Mouse (Mus musculus): ENCODE data around the gene Fahd2a. TPM values are rescaled to one million over a fixed set of nuclear protein-coding genes. Genes with fewer than 3 reads are reported as not detected.

The Fahd2a gene
- polyA plus RNA-seq, 1 experiment = 11.9 TPM

GRCm38 (mm10) chr2:127391323-127391722 is 53.0 kb downstream of the Fahd2a start:
- no peak for TF ChIP-seq POLR2A (IDR thresholded peaks at IDR 0.05; ENCODE audit: borderline replicate concordance, low read depth, low read length)
- TF ChIP-seq CTCF (IDR thresholded peaks at IDR 0.05; ENCODE audit: low read depth, low read length) = no peak
- Histone ChIP-seq H3K4me1 (ENCODE audit: control insufficient read depth, insufficient read depth, low read length) (peaks cover 6% of the 10 kb centered on the region), H3K4me3 (ENCODE audit: insufficient read depth, low read length) (no peak overlapping the region), H3K27ac (ENCODE audit: insufficient read depth, low read depth, low read length) (no peak overlapping the region)

- H3K27ac ChIP-seq (ENCODE audit: insufficient read depth, low read depth, low read length) = no peak overlapping the region
- H3K4me3 ChIP-seq (ENCODE audit: insufficient read depth, low read length) = no peak overlapping the region
- TF ChIP-seq POLR2A (IDR thresholded peaks at IDR 0.05; ENCODE audit: borderline replicate concordance, low read depth, low read length) = no peak
- TF ChIP-seq CTCF (IDR thresholded peaks at IDR 0.05; ENCODE audit: low read depth, low read length) = no peak
- peaks cover 6% of the 10 kb centered on the region for H3K4me1 ChIP-seq (ENCODE audit: control insufficient read depth, insufficient read depth, low read length)
These were observed 53.5 kb downstream of the Fahd2a start for GRCm38 (mm10) chr2:127390846-127391245.

- peaks cover 6% of the 10 kb centered on the region for H3K4me1 ChIP-seq (ENCODE audit: control insufficient read depth, insufficient read depth, low read length)
- H3K4me3 ChIP-seq (ENCODE audit: insufficient read depth, low read length) = no peak overlapping the region
- TF ChIP-seq POLR2A (IDR thresholded peaks at IDR 0.05; ENCODE audit: borderline replicate concordance, low read depth, low read length) (no peak), CTCF (IDR thresholded peaks at IDR 0.05; ENCODE audit: low read depth, low read length) (no peak)
- no peak overlapping the region for H3K27ac ChIP-seq (ENCODE audit: insufficient read depth, low read depth, low read length)
These were observed 54.0 kb downstream of the Fahd2a start for GRCm38 (mm10) chr2:127390352-127390751.

DNA sequence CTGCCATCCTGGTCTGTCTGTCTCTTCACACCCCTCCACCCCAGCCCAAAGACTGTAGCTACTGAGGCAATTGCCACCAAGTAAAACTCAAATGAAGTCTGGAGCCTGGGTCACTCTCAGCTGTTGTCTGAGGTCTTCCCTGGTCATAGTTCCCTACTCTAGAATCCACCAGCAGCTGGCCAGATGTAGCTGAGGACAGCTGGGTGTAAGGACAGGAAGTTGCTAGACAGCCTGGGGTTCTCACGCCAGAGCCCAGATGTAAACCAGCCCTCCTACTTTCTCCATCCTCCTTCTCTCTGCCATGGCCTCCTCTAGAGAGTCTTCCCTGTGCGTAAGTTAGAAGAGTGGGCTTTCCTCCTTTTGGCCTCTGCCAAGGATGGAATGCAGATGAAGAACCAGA is 56.8 kb downstream of the Fahd2a start:
- H3K27ac ChIP-seq (ENCODE audit: insufficient read depth, low read depth, low read length) = no peak overlapping the region
- TF ChIP-seq CTCF (IDR thresholded peaks at IDR 0.05; ENCODE audit: low read depth, low read length) = no peak
- no peak for TF ChIP-seq POLR2A (IDR thresholded peaks at IDR 0.05; ENCODE audit: borderline replicate concordance, low read depth, low read length)
- H3K4me1 ChIP-seq (ENCODE audit: control insufficient read depth, insufficient read depth, low read length) = peaks cover 6% of the 10 kb centered on the region
- H3K4me3 ChIP-seq (ENCODE audit: insufficient read depth, low read length) = no peak overlapping the region

Other genes starting within 250 kb of the Fahd2a start
- 1.9 and 2.0 TPM in 2 replicates for gene 1810024B03Rik, start 236.3 kb downstream of the Fahd2a start, polyA plus RNA-seq (2012; ENCODE audit: insufficient read depth, insufficient read length, missing spikeins)
- 34.6 and 44.1 TPM in 2 replicates for gene Snrnp200, start 236.2 kb downstream of the Fahd2a start, polyA plus RNA-seq (2012; ENCODE audit: insufficient read depth, insufficient read length, missing spikeins)
- 44.6 and 48.8 TPM in 2 replicates for gene Ciao1, start 196.7 kb downstream of the Fahd2a start, polyA plus RNA-seq (2012; ENCODE audit: insufficient read depth, insufficient read length, missing spikeins)
- gene Tmem127, start 196.7 kb downstream of the Fahd2a start, polyA plus RNA-seq (2012; ENCODE audit: insufficient read depth, insufficient read length, missing spikeins) = 41.6 and 46.2 TPM in 2 replicates
- gene Stard7, start 174.3 kb downstream of the Fahd2a start, polyA plus RNA-seq (2012; ENCODE audit: insufficient read depth, insufficient read length, missing spikeins) = 35.5 and 36.7 TPM in 2 replicates
- 2.0 TPM in 2 replicates for gene Dusp2, start 108.4 kb downstream of the Fahd2a start, polyA plus RNA-seq (2012; ENCODE audit: insufficient read depth, insufficient read length, missing spikeins)
- gene Astl, start 105.9 kb downstream of the Fahd2a start, polyA plus RNA-seq (2012; ENCODE audit: insufficient read depth, insufficient read length, missing spikeins) = 0.59 TPM in 1 of 2 replicates, not detected in the other
- gene Adra2b, start 81.4 kb downstream of the Fahd2a start, polyA plus RNA-seq (2012; ENCODE audit: insufficient read depth, insufficient read length, missing spikeins) = 0.13 TPM in 1 of 2 replicates, not detected in the other
- not detected in 2 replicates for gene Gpat2, start 19.4 kb downstream of the Fahd2a start, polyA plus RNA-seq (2012; ENCODE audit: insufficient read depth, insufficient read length, missing spikeins)
- not detected in 2 replicates for gene Kcnip3, start 77.5 kb upstream of the Fahd2a start, polyA plus RNA-seq (2012; ENCODE audit: insufficient read depth, insufficient read length, missing spikeins)
- gene Prom2, start 96.9 kb upstream of the Fahd2a start, polyA plus RNA-seq (2012; ENCODE audit: insufficient read depth, insufficient read length, missing spikeins) = not detected in 2 replicates
- 3.9 and 6.0 TPM in 2 replicates for gene Zfp661, start 142.5 kb upstream of the Fahd2a start, polyA plus RNA-seq (2012; ENCODE audit: insufficient read depth, insufficient read length, missing spikeins)
- 50.9 and 51.2 TPM in 2 replicates for gene Mrps5, start 142.7 kb upstream of the Fahd2a start, polyA plus RNA-seq (2012; ENCODE audit: insufficient read depth, insufficient read length, missing spikeins)
- gene Mal, start 212.1 kb upstream of the Fahd2a start, polyA plus RNA-seq (2012; ENCODE audit: insufficient read depth, insufficient read length, missing spikeins) = not detected in 2 replicates